Mouse (Mus musculus): ENCODE data around the gene Fam131b.

The Fam131b gene

GRCm38 (mm10) chr6:42323371-42324066 lies 924 bp downstream of the Fam131b start:
- no peak for TF ChIP-seq GATA4 (IDR thresholded peaks at IDR 0.05; ENCODE audit: insufficient replicate concordance, low read length)

- no peak for TF ChIP-seq GATA4 (IDR thresholded peaks at IDR 0.05; ENCODE audit: insufficient replicate concordance, low read length)
These were observed 6.2 kb downstream of the Fam131b start for GRCm38 (mm10) chr6:42318293-42318692.

- TF ChIP-seq GATA4 (IDR thresholded peaks at IDR 0.05; ENCODE audit: insufficient replicate concordance, low read length): no peak
These were observed 13.9 kb downstream of the Fam131b start for GRCm38 (mm10) chr6:42310427-42311053.

GRCm38 (mm10) chr6:42309816-42310378 lies 14.5 kb downstream of the Fam131b start:
- TF ChIP-seq GATA4 (IDR thresholded peaks at IDR 0.05; ENCODE audit: insufficient replicate concordance, low read length): no peak

GRCm38 (mm10) chr6:42299362-42299761 lies 25.1 kb downstream of the Fam131b start:
- no peak for TF ChIP-seq GATA4 (IDR thresholded peaks at IDR 0.05; ENCODE audit: insufficient replicate concordance, low read length)

- no peak for TF ChIP-seq GATA4 (IDR thresholded peaks at IDR 0.05; ENCODE audit: insufficient replicate concordance, low read length)
These were observed 28.8 kb downstream of the Fam131b start for GRCm38 (mm10) chr6:42295549-42296094.

GRCm38 (mm10) chr6:42293327-42293726 lies 31.1 kb downstream of the Fam131b start:
- no peak for TF ChIP-seq GATA4 (IDR thresholded peaks at IDR 0.05; ENCODE audit: insufficient replicate concordance, low read length)

GRCm38 (mm10) chr6:42287562-42287961 lies 36.9 kb downstream of the Fam131b start:
- no peak for TF ChIP-seq GATA4 (IDR thresholded peaks at IDR 0.05; ENCODE audit: insufficient replicate concordance, low read length)

- no peak for TF ChIP-seq GATA4 (IDR thresholded peaks at IDR 0.05; ENCODE audit: insufficient replicate concordance, low read length)
These were observed 38.0 kb downstream of the Fam131b start, which contains the start of gene Clcn1 for GRCm38 (mm10) chr6:42286448-42286847. Gene Clcn1, plus strand, starts transcription at chr6:42286685.

- TF ChIP-seq GATA4 (IDR thresholded peaks at IDR 0.05; ENCODE audit: insufficient replicate concordance, low read length): no peak
These were observed 41.4 kb downstream of the Fam131b start for GRCm38 (mm10) chr6:42282865-42283528.

- no peak for TF ChIP-seq GATA4 (IDR thresholded peaks at IDR 0.05; ENCODE audit: insufficient replicate concordance, low read length)
These were observed 48.3 kb downstream of the Fam131b start for GRCm38 (mm10) chr6:42276151-42276550.

GRCm38 (mm10) chr6:42270817-42271216 lies 53.6 kb downstream of the Fam131b start:
- no peak for TF ChIP-seq GATA4 (IDR thresholded peaks at IDR 0.05; ENCODE audit: insufficient replicate concordance, low read length)

GRCm38 (mm10) chr6:42265391-42266330 lies 58.8 kb downstream of the Fam131b start:
- TF ChIP-seq GATA4 (IDR thresholded peaks at IDR 0.05; ENCODE audit: insufficient replicate concordance, low read length): no peak
